Mouse (Mus musculus) cerebellum, adult 2 months (tissue): ENCODE measurements around the gene Tmem63a.

ENCODE experiments used
- CTCF ChIP-seq: fragments of 200-500 bp; IDR thresholded peaks from 2 replicates; pipeline ENCODE4 v1.5.1; 2011; ENCODE audit warnings: low read depth, mild to moderate bottlenecking, control low read depth, low read length, moderate library complexity, borderline replicate concordance; ENCODE audit not compliant: insufficient read depth
- POLR2A ChIP-seq: fragments of 200-500 bp; IDR thresholded peaks from 2 replicates; pipeline ENCODE4 v1.6.1; 2011; ENCODE audit warnings: low read length, control low read depth, borderline replicate concordance; ENCODE audit not compliant: insufficient read depth

- no peak for TF ChIP-seq CTCF
- TF ChIP-seq POLR2A, result no peak
Observed at GRCm38 (mm10) chr1:180945001-180945980, 3.1 kb downstream of the Tmem63a start.
